Mouse (Mus musculus) MEL (cell line): ENCODE measurements around the gene Rtbdn. TPM values are rescaled to one million over a fixed set of nuclear protein-coding genes. Genes with fewer than 3 reads are reported as not detected.
A peak's percentile ranks its signal among the peaks of the same experiment; 100 is the strongest.

Experiments
- DNase-seq: peaks from one replicate; pipeline ENCODE4 v3.0.0; 2011; ENCODE audit warnings: low read depth, low spot score
- H3K27ac ChIP-seq: 2 replicates; pipeline ENCODE4 v1.5.1; 2012; ENCODE audit warnings: low read depth, mild to moderate bottlenecking, control low read depth, low read length, moderate library complexity; ENCODE audit not compliant: control insufficient read depth
- H3K27me3 ChIP-seq, 2 experiments: fragments of 150-350 bp in 1 of 2; sonication (generic) in 1 of 2; 2 replicates each; pipeline ENCODE4 v1.6.1; 2012; ENCODE audit warnings: low read length in 2 of 2, mild to moderate bottlenecking in 2 of 2, improper control_type of control experiment in 1 of 2, moderate library complexity in 1 of 2; ENCODE audit not compliant: insufficient read depth in 2 of 2, control insufficient read depth in 1 of 2
- H3K36me3 ChIP-seq, 2 experiments: 2 replicates each; pipeline ENCODE4 v1.6.1; 2012 to 2014; ENCODE audit warnings: low read length in 2 of 2, improper control_type of control experiment in 1 of 2, inconsistent platforms in 1 of 2, mild to moderate bottlenecking in 1 of 2; ENCODE audit not compliant: insufficient read depth in 2 of 2, control insufficient read depth in 1 of 2
- H3K4me1 ChIP-seq, 2 experiments: fragments of 150-350 bp in 1 of 2; sonication (generic) in 1 of 2; 2 replicates each; pipeline ENCODE4 v1.6.1; 2012; ENCODE audit warnings: low read length in 2 of 2, improper control_type of control experiment in 1 of 2, mild to moderate bottlenecking in 1 of 2; ENCODE audit not compliant: insufficient read depth in 2 of 2, control insufficient read depth in 1 of 2
- H3K4me3 ChIP-seq, 2 experiments: fragments of 150-350 bp in 1 of 2; sonication (generic) in 1 of 2; 2 replicates each; pipeline ENCODE4 v1.5.1; 2012; ENCODE audit warnings: low read depth in 2 of 2, low read length in 2 of 2, mild to moderate bottlenecking in 2 of 2, moderate library complexity in 2 of 2, control low read depth in 1 of 2, improper control_type of control experiment in 1 of 2; ENCODE audit not compliant: control insufficient read depth in 1 of 2, insufficient read depth in 1 of 2
- H3K79me2 ChIP-seq: 2 replicates; pipeline ENCODE4 v1.6.1; 2012; ENCODE audit warnings: mild to moderate bottlenecking, low read length, moderate library complexity; ENCODE audit not compliant: control insufficient read depth, poor library complexity, insufficient read depth
- H3K9ac ChIP-seq: 2 replicates; pipeline ENCODE4 v1.6.1; 2012; ENCODE audit warnings: low read depth, mild to moderate bottlenecking, control low read depth, low read length, moderate library complexity; ENCODE audit not compliant: control insufficient read depth, poor library complexity, severe bottlenecking
- H3K9me3 ChIP-seq: fragments of 150-350 bp; sonication (generic); replicated peaks from 2 replicates; pipeline ENCODE4 v1.6.1; 2012; ENCODE audit warnings: mild to moderate bottlenecking, low read length, improper control_type of control experiment, moderate library complexity; ENCODE audit not compliant: insufficient read depth
- BHLHE40 ChIP-seq: IDR thresholded peaks from 2 replicates; pipeline ENCODE4 v1.6.1; 2012; ENCODE audit warnings: low read depth, mild to moderate bottlenecking, inconsistent platforms, low read length, improper control_type of control experiment, borderline replicate concordance
- CHD1 ChIP-seq: IDR thresholded peaks from 2 replicates; pipeline ENCODE4 v1.6.1; 2012; ENCODE audit warnings: low read depth, mild to moderate bottlenecking, inconsistent platforms, low read length, improper control_type of control experiment
- CHD2 ChIP-seq: IDR thresholded peaks from 2 replicates; pipeline ENCODE4 v1.6.1; 2011; ENCODE audit warnings: low read length, improper control_type of control experiment
- CTCF ChIP-seq, 3 experiments: IDR thresholded peaks in 2 of 3; conservative IDR thresholded peaks in 1 of 3; 2 replicates each; pipeline ENCODE4 v1.5.1; 2011 to 2012; ENCODE audit warnings: low read length in 3 of 3, low read depth in 2 of 3, mild to moderate bottlenecking in 2 of 3, improper control_type of control experiment in 1 of 3, inconsistent platforms in 1 of 3, mixed read lengths in 1 of 3, moderate library complexity in 1 of 3; ENCODE audit not compliant: control insufficient read depth in 1 of 3, insufficient read depth in 1 of 3, poor library complexity in 1 of 3, severe bottlenecking in 1 of 3
- E2F4 ChIP-seq: IDR thresholded peaks from 2 replicates; pipeline ENCODE4 v1.6.1; 2011; ENCODE audit warnings: low read depth, low read length, improper control_type of control experiment, borderline replicate concordance
- ELF1 ChIP-seq: IDR thresholded peaks from 2 replicates; pipeline ENCODE4 v1.6.1; 2014; ENCODE audit warnings: low read depth, mild to moderate bottlenecking, inconsistent platforms, low read length, improper control_type of control experiment, moderate library complexity
- EP300 ChIP-seq, 2 experiments: IDR thresholded peaks; 2 replicates each; pipeline ENCODE4 v1.6.1; 2011; ENCODE audit warnings: improper control_type of control experiment in 2 of 2, low read length in 2 of 2, low read depth in 1 of 2, mild to moderate bottlenecking in 1 of 2
- GABPA ChIP-seq: IDR thresholded peaks from 2 replicates; pipeline ENCODE4 v1.6.1; 2012; ENCODE audit warnings: low read depth, mild to moderate bottlenecking, inconsistent platforms, low read length, improper control_type of control experiment, moderate library complexity
- GATA1 ChIP-seq: IDR thresholded peaks from 2 replicates; pipeline ENCODE4 v1.6.1; 2011; ENCODE audit warnings: low read depth, low read length, improper control_type of control experiment
- HCFC1 ChIP-seq: IDR thresholded peaks from 2 replicates; pipeline ENCODE4 v1.6.1; 2012; ENCODE audit warnings: low read depth, mild to moderate bottlenecking, inconsistent platforms, low read length, improper control_type of control experiment, moderate library complexity
- JUND ChIP-seq: IDR thresholded peaks from 2 replicates; pipeline ENCODE4 v1.6.1; 2011; ENCODE audit warnings: low read depth, mild to moderate bottlenecking, improper control_type of control experiment, low read length
- MAFK ChIP-seq: IDR thresholded peaks from 2 replicates; pipeline ENCODE4 v1.6.1; 2011; ENCODE audit warnings: low read depth, mild to moderate bottlenecking, low read length, improper control_type of control experiment, borderline replicate concordance
- MAZ ChIP-seq: IDR thresholded peaks from 2 replicates; pipeline ENCODE4 v1.6.1; 2012; ENCODE audit warnings: low read depth, mild to moderate bottlenecking, inconsistent platforms, low read length, improper control_type of control experiment
- MEF2A ChIP-seq: IDR thresholded peaks from 2 replicates; pipeline ENCODE4 v1.6.1; 2014; ENCODE audit warnings: low read depth, mild to moderate bottlenecking, inconsistent platforms, low read length, improper control_type of control experiment; ENCODE audit not compliant: poor library complexity, insufficient replicate concordance, severe bottlenecking; ENCODE audit errors: extremely low read depth
- MXI1 ChIP-seq: IDR thresholded peaks from 2 replicates; pipeline ENCODE4 v1.6.1; 2011; ENCODE audit warnings: mild to moderate bottlenecking, low read depth, low read length, improper control_type of control experiment
- MYB ChIP-seq: IDR thresholded peaks from 2 replicates; pipeline ENCODE4 v1.6.1; 2011; ENCODE audit warnings: mild to moderate bottlenecking, low read depth, low read length, improper control_type of control experiment
- MYC ChIP-seq: IDR thresholded peaks from 2 replicates; pipeline ENCODE4 v1.6.1; 2011; ENCODE audit warnings: low read depth, mild to moderate bottlenecking, low read length, improper control_type of control experiment, moderate library complexity
- NELFE ChIP-seq: IDR thresholded peaks from 2 replicates; pipeline ENCODE4 v1.6.1; 2011; ENCODE audit warnings: low read depth, low read length, improper control_type of control experiment
- NRF1 ChIP-seq: IDR thresholded peaks from 2 replicates; pipeline ENCODE4 v1.6.1; 2014; ENCODE audit warnings: low read depth, mild to moderate bottlenecking, inconsistent platforms, low read length, improper control_type of control experiment, moderate library complexity; ENCODE audit not compliant: poor library complexity, insufficient read depth, severe bottlenecking
- POLR2A ChIP-seq, 2 experiments: IDR thresholded peaks; 2 replicates each; pipeline ENCODE4 v1.6.1; 2011 to 2012; ENCODE audit warnings: low read length in 2 of 2, mild to moderate bottlenecking in 2 of 2, control low read depth in 1 of 2, improper control_type of control experiment in 1 of 2, low read depth in 1 of 2, moderate library complexity in 1 of 2; ENCODE audit not compliant: control insufficient read depth in 1 of 2, insufficient read depth in 1 of 2, poor library complexity in 1 of 2
- POLR2AphosphoS5 ChIP-seq: IDR thresholded peaks from 2 replicates; pipeline ENCODE4 v1.6.1; 2012; ENCODE audit warnings: low read depth, borderline replicate concordance, mild to moderate bottlenecking, inconsistent platforms, low read length, moderate library complexity, mixed read lengths
- RAD21 ChIP-seq: IDR thresholded peaks from 2 replicates; pipeline ENCODE4 v1.6.1; 2011; ENCODE audit warnings: mild to moderate bottlenecking, low read depth, low read length, improper control_type of control experiment
- RCOR1 ChIP-seq: IDR thresholded peaks from 2 replicates; pipeline ENCODE4 v1.6.1; 2012; ENCODE audit warnings: low read depth, mild to moderate bottlenecking, inconsistent platforms, low read length, improper control_type of control experiment
- SIN3A ChIP-seq: IDR thresholded peaks from 2 replicates; pipeline ENCODE4 v1.6.1; 2012; ENCODE audit warnings: low read length, improper control_type of control experiment, inconsistent platforms
- SMC3 ChIP-seq: IDR thresholded peaks from 2 replicates; pipeline ENCODE4 v1.6.1; 2011; ENCODE audit warnings: low read depth, low read length, improper control_type of control experiment
- TAL1 ChIP-seq: IDR thresholded peaks from 2 replicates; pipeline ENCODE4 v1.6.1; 2012; ENCODE audit warnings: mild to moderate bottlenecking, inconsistent platforms, low read length, moderate library complexity, mixed read lengths
- TBP ChIP-seq: IDR thresholded peaks from 2 replicates; pipeline ENCODE4 v1.8.0; 2011; ENCODE audit warnings: low read depth, low read length, improper control_type of control experiment
- TCF12 ChIP-seq: IDR thresholded peaks from 2 replicates; pipeline ENCODE4 v1.6.1; 2014; ENCODE audit warnings: low read depth, mild to moderate bottlenecking, inconsistent platforms, low read length, improper control_type of control experiment, moderate library complexity
- UBTF ChIP-seq: IDR thresholded peaks from 2 replicates; pipeline ENCODE4 v1.6.1; 2012; ENCODE audit warnings: low read depth, mild to moderate bottlenecking, inconsistent platforms, low read length, improper control_type of control experiment, moderate library complexity, borderline replicate concordance; ENCODE audit not compliant: insufficient read depth
- USF1 ChIP-seq: IDR thresholded peaks from 2 replicates; pipeline ENCODE4 v1.6.1; 2014; ENCODE audit warnings: low read depth, mild to moderate bottlenecking, inconsistent platforms, low read length, improper control_type of control experiment, moderate library complexity
- USF2 ChIP-seq, 2 experiments: IDR thresholded peaks; 2 replicates each; pipeline ENCODE4 v1.6.1; 2011 to 2012; ENCODE audit warnings: improper control_type of control experiment in 2 of 2, low read length in 2 of 2, borderline replicate concordance in 1 of 2, inconsistent platforms in 1 of 2, low read depth in 1 of 2, mild to moderate bottlenecking in 1 of 2; ENCODE audit not compliant: insufficient read depth in 1 of 2
- ZC3H11A ChIP-seq: IDR thresholded peaks from 2 replicates; pipeline ENCODE4 v1.6.1; 2012; ENCODE audit warnings: low read depth, mild to moderate bottlenecking, inconsistent platforms, low read length, improper control_type of control experiment
- ZKSCAN1 ChIP-seq: IDR thresholded peaks from 2 replicates; pipeline ENCODE4 v1.6.1; 2012; ENCODE audit warnings: low read depth, mild to moderate bottlenecking, inconsistent platforms, low read length, improper control_type of control experiment, moderate library complexity
- ZMIZ1 ChIP-seq: IDR thresholded peaks from 2 replicates; pipeline ENCODE4 v1.6.1; 2012; ENCODE audit warnings: low read depth, mild to moderate bottlenecking, inconsistent platforms, low read length, improper control_type of control experiment, moderate library complexity
- ZNF384 ChIP-seq: IDR thresholded peaks from 2 replicates; pipeline ENCODE4 v1.6.1; 2012; ENCODE audit warnings: low read depth, mild to moderate bottlenecking, inconsistent platforms, low read length, improper control_type of control experiment
- polyA plus RNA-seq, 2 experiments: library from polyadenylated mRNA; stranded (reverse) in 1 of 2; unstranded in 1 of 2; fragments of >175 nt in 1 of 2; fragments of >200 nt in 1 of 2; gene quantifications; 2 replicates each; pipeline versions ENCODE4 v1.2.1 to v1.2.4; 2012; ENCODE audit warnings: low replicate concordance in 2 of 2, low read depth in 1 of 2; ENCODE audit not compliant: insufficient read length in 2 of 2, insufficient read depth in 1 of 2, missing spikeins in 1 of 2
- total RNA-seq: library from RNA; depleted of rRNA; stranded (reverse); fragments of 300-350 nt; gene quantifications from 2 replicates; pipeline ENCODE4 v1.2.3, GENCODE M21; 2012

Rtbdn gene
- total and polyA plus RNA-seq, 3 experiments, result 0.08 to 0.11 TPM; not detected in 1

DNA sequence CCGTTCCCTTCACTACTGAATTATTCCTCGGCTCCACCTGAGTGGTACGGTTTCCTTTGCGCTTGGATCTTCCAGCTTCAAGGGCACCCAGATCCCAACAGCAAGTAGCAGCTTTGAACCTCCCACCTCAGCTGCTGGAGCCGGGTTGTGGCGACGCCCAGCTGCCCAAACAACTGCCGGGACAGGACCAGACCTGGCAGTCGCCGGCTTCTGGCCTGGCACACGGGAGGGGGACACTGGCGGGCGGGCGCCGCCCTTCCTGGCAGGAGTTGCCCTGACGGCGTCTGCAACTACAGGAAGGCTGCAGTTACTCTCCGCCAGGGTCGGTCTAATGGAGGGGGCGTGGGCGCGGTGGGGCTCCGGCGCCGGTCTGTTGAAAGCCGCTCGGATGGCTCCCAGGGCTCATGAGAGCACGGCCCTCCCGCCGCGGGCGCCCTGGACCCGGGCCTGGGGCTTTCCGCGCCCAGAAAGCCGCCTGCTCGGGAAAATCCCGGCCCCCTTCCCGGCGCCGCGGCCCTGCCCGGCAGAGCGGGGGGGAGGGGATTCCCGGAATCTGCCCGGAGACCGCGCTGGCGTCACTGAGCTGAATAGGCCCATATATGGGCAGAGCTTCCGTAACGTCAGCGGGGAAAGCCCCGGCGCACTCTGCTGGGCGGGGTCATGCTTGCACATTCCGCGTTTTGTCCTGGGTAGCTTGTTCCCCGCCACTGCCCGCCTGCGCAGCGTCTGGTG, 29.4 kb downstream of the Rtbdn start:
- peaks cover 26% of the 10 kb centered on the region for H3K79me2 ChIP-seq
- H3K4me1 ChIP-seq, result peaks cover 4 to 39% of the 10 kb centered on the region in 2 experiments; a peak in 3 of 4 replicates
- no peaks in the 10 kb centered on the region for H3K27me3 ChIP-seq
- H3K9ac ChIP-seq, result peak overlapping the region; percentile 88
- peaks cover 4 to 20% of the 10 kb centered on the region in 2 experiments; a peak in 3 of 4 replicates for H3K36me3 ChIP-seq
- H3K27ac ChIP-seq, result peak overlapping the region; percentile 89
- DNase-seq, result peak; percentile 94
- H3K9me3 ChIP-seq, result no peaks in the 10 kb centered on the region
- peak overlapping the region; percentile 84 to 86 for H3K4me3 ChIP-seq
- TF ChIP-seq SIN3A, result peak; percentile 90
- no peak for TF ChIP-seq ZNF384
- no peak for TF ChIP-seq CHD2
- peak; percentile 43 to 71; a peak in 2 of 4 replicates for TF ChIP-seq POLR2A (IDR thresholded peaks at IDR 0.05; ENCODE audit: control insufficient read depth in 1 of 2, insufficient read depth in 1 of 2, low read depth in 1 of 2, low read length in 2 of 2, poor library complexity in 1 of 2)
- TF ChIP-seq USF1, result 0 out of 2 replicates have a peak, but pooled peaks have one; percentile 4
- 0 out of 2 replicates have a peak, but pooled peaks have one; percentile 22 for TF ChIP-seq BHLHE40
- TF ChIP-seq MEF2A, result no peak
- TF ChIP-seq MAFK, result no peak
- TF ChIP-seq RCOR1, result no peak
- TF ChIP-seq E2F4, result no peak
- no peak for TF ChIP-seq USF2 (IDR thresholded peaks at IDR 0.05; ENCODE audit: borderline replicate concordance in 1 of 2, insufficient read depth in 1 of 2, low read depth in 1 of 2, low read length in 2 of 2)
- TF ChIP-seq GABPA, result no peak
- TF ChIP-seq MXI1, result peak; percentile 81
- no peak for TF ChIP-seq GATA1
- peak; percentile 65 for TF ChIP-seq NRF1
- peak; percentile 70; the same call in 1 of the 2 replicates for TF ChIP-seq MAZ
- TF ChIP-seq TCF12, result peak; percentile 45
- peak; percentile 62 for TF ChIP-seq ZMIZ1
- no peak for TF ChIP-seq MYC
- TF ChIP-seq NELFE, result 0 out of 2 replicates have a peak, but pooled peaks have one; percentile 18
- 0 out of 2 replicates have a peak, but pooled peaks have one; percentile 57 for TF ChIP-seq HCFC1
- peak; percentile 76; the same call in 1 of the 2 replicates for TF ChIP-seq POLR2AphosphoS5
- 0 out of 2 replicates have a peak, but pooled peaks have one; percentile 28 for TF ChIP-seq TBP
- no peak for TF ChIP-seq ZC3H11A
- no peak for TF ChIP-seq JUND
- TF ChIP-seq MYB, result no peak
- peak in 2 of 3 experiments; percentile 30 to 34; a peak in 3 of 6 replicates for TF ChIP-seq CTCF (IDR thresholded peaks at IDR 0.05 in 2 of 3, conservative IDR thresholded peaks at IDR 0.05 in 1 of 3; ENCODE audit: control insufficient read depth in 1 of 3, insufficient read depth in 1 of 3, low read depth in 2 of 3, low read length in 3 of 3, poor library complexity in 1 of 3, severe bottlenecking in 1 of 3)
- TF ChIP-seq CHD1, result no peak
- TF ChIP-seq RAD21, result no peak
- no peak for TF ChIP-seq TAL1
- TF ChIP-seq SMC3, result peak; percentile 10; the same call in 1 of the 2 replicates
- TF ChIP-seq UBTF, result no peak
- no peak for TF ChIP-seq ZKSCAN1
- TF ChIP-seq ELF1, result peak; percentile 32; the same call in 1 of the 2 replicates
- TF ChIP-seq EP300 (IDR thresholded peaks at IDR 0.05; ENCODE audit: low read depth in 1 of 2, low read length in 2 of 2), result no peak; a peak in 1 of 4 replicates
